Mouse (Mus musculus): ENCODE results near the gene Tbc1d16. TPM values are rescaled to one million over a fixed set of nuclear protein-coding genes. Genes with fewer than 3 reads are reported as not detected.

Tbc1d16 gene
- polyA plus RNA-seq, 1 experiment from 2014 or later = 15.6 TPM

GRCm38 (mm10) chr11:119176389-119177179 lies 51.7 kb downstream of the Tbc1d16 start:
- peaks cover 3% of the 10 kb centered on the region; the same call in 1 of the 2 replicates for H3K9me3 ChIP-seq (replicated peaks; ENCODE audit: control insufficient read depth, low read length)
- no peaks in the 10 kb centered on the region for H3K4me1 ChIP-seq (ENCODE audit: control insufficient read depth, insufficient read depth, low read length)
- H3K4me2 ChIP-seq (ENCODE audit: low read depth, low read length) = no peak overlapping the region
- H3K4me3 ChIP-seq (ENCODE audit: low read length) = no peak overlapping the region
- H3K9ac ChIP-seq (ENCODE audit: low read length) = no peak overlapping the region
- no peak overlapping the region for H3K27ac ChIP-seq (ENCODE audit: low read length)
- 0 out of 2 replicates have a peak, but pooled peaks cover 6% of the 10 kb centered on the region for H3K36me3 ChIP-seq (ENCODE audit: control insufficient read depth, insufficient read depth)
- no peak for ATAC-seq (replicated peaks; ENCODE audit: extremely low read depth, insufficient read depth, low FRiP score)
- WGBS = 85% methylated on average over 27 of the region's 27 CpGs
- no peaks in the 10 kb centered on the region for H3K27me3 ChIP-seq (ENCODE audit: control insufficient read depth, insufficient read depth, low read length)

- WGBS = 87% methylated on average over 7 of the region's 7 CpGs
- no peaks in the 10 kb centered on the region for H3K4me1 ChIP-seq (ENCODE audit: control insufficient read depth, insufficient read depth, low read length)
- ATAC-seq (replicated peaks; ENCODE audit: extremely low read depth, insufficient read depth, low FRiP score) = no peak
- H3K36me3 ChIP-seq (ENCODE audit: control insufficient read depth, insufficient read depth) = 0 out of 2 replicates have a peak, but pooled peaks cover 6% of the 10 kb centered on the region
- H3K27me3 ChIP-seq (ENCODE audit: control insufficient read depth, insufficient read depth, low read length) = no peaks in the 10 kb centered on the region
- H3K9me3 ChIP-seq (replicated peaks; ENCODE audit: control insufficient read depth, low read length) = no peaks in the 10 kb centered on the region
- H3K4me3 ChIP-seq (ENCODE audit: low read length) = no peak overlapping the region
- H3K9ac ChIP-seq (ENCODE audit: low read length) = no peak overlapping the region
- no peak overlapping the region for H3K27ac ChIP-seq (ENCODE audit: low read length)
- H3K4me2 ChIP-seq (ENCODE audit: low read depth, low read length) = no peak overlapping the region
Observed at GRCm38 (mm10) chr11:119171588-119171987, 56.7 kb downstream of the Tbc1d16 start.

GRCm38 (mm10) chr11:119168851-119169250 lies 59.4 kb downstream of the Tbc1d16 start:
- no peak for ATAC-seq (replicated peaks; ENCODE audit: extremely low read depth, insufficient read depth, low FRiP score)

GRCm38 (mm10) chr11:119165995-119166394 lies 62.3 kb downstream of the Tbc1d16 start:
- Histone ChIP-seq H3K27ac (ENCODE audit: low read length) (no peak overlapping the region), H3K4me2 (ENCODE audit: low read depth, low read length) (no peak overlapping the region), H3K27me3 (ENCODE audit: control insufficient read depth, insufficient read depth, low read length) (no peaks in the 10 kb centered on the region), H3K36me3 (ENCODE audit: control insufficient read depth, insufficient read depth) (no peaks in the 10 kb centered on the region), H3K4me3 (ENCODE audit: low read length) (no peak overlapping the region), H3K4me1 (ENCODE audit: control insufficient read depth, insufficient read depth, low read length) (peaks cover 15% of the 10 kb centered on the region), H3K9ac (ENCODE audit: low read length) (no peak overlapping the region), H3K9me3 (replicated peaks; ENCODE audit: control insufficient read depth, low read length) (no peaks in the 10 kb centered on the region)
- 0 out of 2 replicates have a peak, but pooled peaks have one; percentile 37 for ATAC-seq (replicated peaks; ENCODE audit: extremely low read depth, insufficient read depth, low FRiP score)
- WGBS = 72% methylated on average over 10 of the region's 10 CpGs

More at GRCm38 (mm10) chr11:119168851-119169250, 59.4 kb downstream of the Tbc1d16 start:
- H3K9ac ChIP-seq (ENCODE audit: low read length) = no peak overlapping the region
- no peaks in the 10 kb centered on the region for H3K36me3 ChIP-seq (ENCODE audit: control insufficient read depth, insufficient read depth)
- H3K4me2 ChIP-seq (ENCODE audit: low read depth, low read length) = no peak overlapping the region
- H3K4me3 ChIP-seq (ENCODE audit: low read length) = no peak overlapping the region
- WGBS = 76% methylated on average over 1 of the region's 1 CpGs
- no peaks in the 10 kb centered on the region for H3K9me3 ChIP-seq (replicated peaks; ENCODE audit: control insufficient read depth, low read length)
- no peaks in the 10 kb centered on the region for H3K27me3 ChIP-seq (ENCODE audit: control insufficient read depth, insufficient read depth, low read length)
- peaks cover 10% of the 10 kb centered on the region for H3K4me1 ChIP-seq (ENCODE audit: control insufficient read depth, insufficient read depth, low read length)
- no peak overlapping the region for H3K27ac ChIP-seq (ENCODE audit: low read length)

GRCm38 (mm10) chr11:119164375-119164774 lies 63.9 kb downstream of the Tbc1d16 start:
- no peaks in the 10 kb centered on the region for H3K27me3 ChIP-seq (ENCODE audit: control insufficient read depth, insufficient read depth, low read length)
- ATAC-seq (replicated peaks; ENCODE audit: extremely low read depth, insufficient read depth, low FRiP score) = no peak
- H3K27ac ChIP-seq (ENCODE audit: low read length) = no peak overlapping the region

GRCm38 (mm10) chr11:119163734-119163992 lies 64.6 kb downstream of the Tbc1d16 start:
- no peak overlapping the region for H3K9ac ChIP-seq (ENCODE audit: low read length)
- no peaks in the 10 kb centered on the region for H3K27me3 ChIP-seq (ENCODE audit: control insufficient read depth, insufficient read depth, low read length)
- H3K27ac ChIP-seq (ENCODE audit: low read length) = peak overlapping the region; percentile 75
- H3K36me3 ChIP-seq (ENCODE audit: control insufficient read depth, insufficient read depth) = no peaks in the 10 kb centered on the region
- 92% methylated on average over 7 of the region's 7 CpGs for WGBS
- H3K4me1 ChIP-seq (ENCODE audit: control insufficient read depth, insufficient read depth, low read length) = peaks cover 20% of the 10 kb centered on the region
- no peak overlapping the region for H3K4me2 ChIP-seq (ENCODE audit: low read depth, low read length)
- no peak overlapping the region for H3K4me3 ChIP-seq (ENCODE audit: low read length)
- no peaks in the 10 kb centered on the region for H3K9me3 ChIP-seq (replicated peaks; ENCODE audit: control insufficient read depth, low read length)
- ATAC-seq (replicated peaks; ENCODE audit: extremely low read depth, insufficient read depth, low FRiP score) = no peak

More at GRCm38 (mm10) chr11:119164375-119164774, 63.9 kb downstream of the Tbc1d16 start:
- no peaks in the 10 kb centered on the region for H3K9me3 ChIP-seq (replicated peaks; ENCODE audit: control insufficient read depth, low read length)
- H3K4me2 ChIP-seq (ENCODE audit: low read depth, low read length) = no peak overlapping the region
- WGBS = 85% methylated on average over 7 of the region's 7 CpGs
- no peak overlapping the region for H3K4me3 ChIP-seq (ENCODE audit: low read length)
- no peak overlapping the region for H3K9ac ChIP-seq (ENCODE audit: low read length)
- H3K4me1 ChIP-seq (ENCODE audit: control insufficient read depth, insufficient read depth, low read length) = peaks cover 20% of the 10 kb centered on the region
- no peaks in the 10 kb centered on the region for H3K36me3 ChIP-seq (ENCODE audit: control insufficient read depth, insufficient read depth)

GRCm38 (mm10) chr11:119162959-119163733 lies 65.2 kb downstream of the Tbc1d16 start:
- H3K36me3 ChIP-seq (ENCODE audit: control insufficient read depth, insufficient read depth) = no peaks in the 10 kb centered on the region
- ATAC-seq (replicated peaks; ENCODE audit: extremely low read depth, insufficient read depth, low FRiP score) = 0 out of 2 replicates have a peak, but pooled peaks have one; percentile 15
- H3K27me3 ChIP-seq (ENCODE audit: control insufficient read depth, insufficient read depth, low read length) = no peaks in the 10 kb centered on the region
- peaks cover 20% of the 10 kb centered on the region for H3K4me1 ChIP-seq (ENCODE audit: control insufficient read depth, insufficient read depth, low read length)
- H3K4me3 ChIP-seq (ENCODE audit: low read length) = no peak overlapping the region
- no peak overlapping the region for H3K9ac ChIP-seq (ENCODE audit: low read length)
- peak overlapping the region; percentile 10; the same call in 1 of the 2 replicates for H3K4me2 ChIP-seq (ENCODE audit: low read depth, low read length)
- H3K9me3 ChIP-seq (replicated peaks; ENCODE audit: control insufficient read depth, low read length) = no peaks in the 10 kb centered on the region
- peak overlapping the region; percentile 75 for H3K27ac ChIP-seq (ENCODE audit: low read length)
- 66% methylated on average over 22 of the region's 22 CpGs for WGBS

- Histone ChIP-seq H3K9me3 (replicated peaks; ENCODE audit: control insufficient read depth, low read length) (no peaks in the 10 kb centered on the region), H3K27me3 (ENCODE audit: control insufficient read depth, insufficient read depth, low read length) (no peaks in the 10 kb centered on the region), H3K9ac (ENCODE audit: low read length) (no peak overlapping the region), H3K4me3 (ENCODE audit: low read length) (no peak overlapping the region), H3K4me2 (ENCODE audit: low read depth, low read length) (no peak overlapping the region), H3K36me3 (ENCODE audit: control insufficient read depth, insufficient read depth) (no peaks in the 10 kb centered on the region), H3K27ac (ENCODE audit: low read length) (no peak overlapping the region), H3K4me1 (ENCODE audit: control insufficient read depth, insufficient read depth, low read length) (peaks cover 26% of the 10 kb centered on the region)
- no peak for ATAC-seq (replicated peaks; ENCODE audit: extremely low read depth, insufficient read depth, low FRiP score)
- 88% methylated on average over 2 of the region's 2 CpGs for WGBS
Observed at GRCm38 (mm10) chr11:119161665-119162064, 66.6 kb downstream of the Tbc1d16 start.

- Histone ChIP-seq H3K36me3 (ENCODE audit: control insufficient read depth, insufficient read depth) (peaks cover 10% of the 10 kb centered on the region), H3K27ac (ENCODE audit: low read length) (no peak overlapping the region), H3K4me1 (ENCODE audit: control insufficient read depth, insufficient read depth, low read length) (peaks cover 18% of the 10 kb centered on the region), H3K4me3 (ENCODE audit: low read length) (no peak overlapping the region; the same call in 1 of the 2 replicates), H3K4me2 (ENCODE audit: low read depth, low read length) (peak overlapping the region; percentile 29), H3K9me3 (replicated peaks; ENCODE audit: control insufficient read depth, low read length) (no peaks in the 10 kb centered on the region), H3K9ac (ENCODE audit: low read length) (no peak overlapping the region), H3K27me3 (ENCODE audit: control insufficient read depth, insufficient read depth, low read length) (no peaks in the 10 kb centered on the region)
- WGBS = 88% methylated on average over 5 of the region's 5 CpGs
- no peak for ATAC-seq (replicated peaks; ENCODE audit: extremely low read depth, insufficient read depth, low FRiP score)
Observed at GRCm38 (mm10) chr11:119160050-119160449, 68.2 kb downstream of the Tbc1d16 start.

Data from heart, embryonic 16.5 days (tissue).